Mouse (Mus musculus): ENCODE results near the gene Gcnt2. TPM values are rescaled to one million over a fixed set of nuclear protein-coding genes. Genes with fewer than 3 reads are reported as not detected.
A peak's percentile ranks its signal among the peaks of the same experiment; 100 is the strongest.

The Gcnt2 gene
- polyA plus RNA-seq, 1 experiment from 2014 or later, result 2.5 TPM

- Histone ChIP-seq H3K4me2 (ENCODE audit: low read depth, low read length) (no peak overlapping the region), H3K9me3 (ENCODE audit: low read length) (no peaks in the 10 kb centered on the region), H3K4me1 (ENCODE audit: insufficient read depth) (peaks cover 17% of the 10 kb centered on the region; the same call in 1 of the 2 replicates), H3K36me3 (replicated peaks; ENCODE audit: insufficient read depth, low read length) (no peaks in the 10 kb centered on the region), H3K27ac (ENCODE audit: low read depth) (no peak overlapping the region), H3K4me3 (ENCODE audit: low read depth, low read length) (no peak overlapping the region), H3K27me3 (ENCODE audit: insufficient read depth, low read length) (no peaks in the 10 kb centered on the region), H3K9ac (replicated peaks) (no peak overlapping the region)
- no peak for DNase-seq
- 74% methylated on average over 5 of the region's 5 CpGs for WGBS (ENCODE audit: insufficient replicate concordance)
- ATAC-seq, result no peak
- TF ChIP-seq EP300 (IDR thresholded peaks at IDR 0.05; ENCODE audit: low read depth) (no peak), CTCF (IDR thresholded peaks at IDR 0.05; ENCODE audit: low read depth) (no peak)
Observed at GRCm38 (mm10) chr13:40852791-40853190, 6.8 kb upstream of the Gcnt2 start.

- no peak for TF ChIP-seq EP300 (IDR thresholded peaks at IDR 0.05; ENCODE audit: low read depth)
- no peak for TF ChIP-seq CTCF (IDR thresholded peaks at IDR 0.05; ENCODE audit: low read depth)
- WGBS (ENCODE audit: insufficient replicate concordance), result 60% methylated on average over 4 of the region's 4 CpGs
- Histone ChIP-seq H3K27me3 (ENCODE audit: insufficient read depth, low read length) (no peaks in the 10 kb centered on the region), H3K36me3 (replicated peaks; ENCODE audit: insufficient read depth, low read length) (no peaks in the 10 kb centered on the region), H3K4me2 (ENCODE audit: low read depth, low read length) (peak overlapping the region; percentile 75), H3K4me1 (ENCODE audit: insufficient read depth) (peaks cover 20% of the 10 kb centered on the region), H3K27ac (ENCODE audit: low read depth) (peak overlapping the region; percentile 71; the same call in 1 of the 2 replicates), H3K4me3 (ENCODE audit: low read depth, low read length) (peak overlapping the region; percentile 47), H3K9ac (replicated peaks) (no peak overlapping the region), H3K9me3 (ENCODE audit: low read length) (no peaks in the 10 kb centered on the region)
- no peak for DNase-seq
- ATAC-seq, result no peak
Observed at GRCm38 (mm10) chr13:40853842-40854241, 5.7 kb upstream of the Gcnt2 start.

- Histone ChIP-seq H3K36me3 (replicated peaks; ENCODE audit: insufficient read depth, low read length) (no peaks in the 10 kb centered on the region), H3K27me3 (ENCODE audit: insufficient read depth, low read length) (no peaks in the 10 kb centered on the region), H3K4me2 (ENCODE audit: low read depth, low read length) (peak overlapping the region; percentile 75), H3K27ac (ENCODE audit: low read depth) (peak overlapping the region; percentile 71), H3K9me3 (ENCODE audit: low read length) (no peaks in the 10 kb centered on the region), H3K4me3 (ENCODE audit: low read depth, low read length) (peak overlapping the region; percentile 47), H3K9ac (replicated peaks) (peak overlapping the region; percentile 49), H3K4me1 (ENCODE audit: insufficient read depth) (peaks cover 24% of the 10 kb centered on the region)
- WGBS (ENCODE audit: insufficient replicate concordance), result 2% methylated on average over 13 of the region's 13 CpGs
- TF ChIP-seq EP300 (IDR thresholded peaks at IDR 0.05; ENCODE audit: low read depth) (no peak), CTCF (IDR thresholded peaks at IDR 0.05; ENCODE audit: low read depth) (no peak)
- peak; percentile 65 for ATAC-seq
- DNase-seq, result peak; percentile 39
Observed at GRCm38 (mm10) chr13:40854451-40855058, 5.0 kb upstream of the Gcnt2 start.

GRCm38 (mm10) chr13:40855266-40855665 is 4.3 kb upstream of the Gcnt2 start:
- peaks cover 25% of the 10 kb centered on the region for H3K4me1 ChIP-seq (ENCODE audit: insufficient read depth)
- H3K4me2 ChIP-seq (ENCODE audit: low read depth, low read length), result peak overlapping the region; percentile 75
- no peaks in the 10 kb centered on the region for H3K27me3 ChIP-seq (ENCODE audit: insufficient read depth, low read length)
- TF ChIP-seq CTCF (IDR thresholded peaks at IDR 0.05; ENCODE audit: low read depth) (no peak), EP300 (IDR thresholded peaks at IDR 0.05; ENCODE audit: low read depth) (no peak)
- ATAC-seq, result no peak
- no peak overlapping the region for H3K9ac ChIP-seq (replicated peaks)
- H3K4me3 ChIP-seq (ENCODE audit: low read depth, low read length), result no peak overlapping the region
- H3K9me3 ChIP-seq (ENCODE audit: low read length), result no peaks in the 10 kb centered on the region
- no peak for DNase-seq
- H3K36me3 ChIP-seq (replicated peaks; ENCODE audit: insufficient read depth, low read length), result no peaks in the 10 kb centered on the region
- WGBS (ENCODE audit: insufficient replicate concordance), result 67% methylated on average over 6 of the region's 6 CpGs
- H3K27ac ChIP-seq (ENCODE audit: low read depth), result peak overlapping the region; percentile 71

DNA sequence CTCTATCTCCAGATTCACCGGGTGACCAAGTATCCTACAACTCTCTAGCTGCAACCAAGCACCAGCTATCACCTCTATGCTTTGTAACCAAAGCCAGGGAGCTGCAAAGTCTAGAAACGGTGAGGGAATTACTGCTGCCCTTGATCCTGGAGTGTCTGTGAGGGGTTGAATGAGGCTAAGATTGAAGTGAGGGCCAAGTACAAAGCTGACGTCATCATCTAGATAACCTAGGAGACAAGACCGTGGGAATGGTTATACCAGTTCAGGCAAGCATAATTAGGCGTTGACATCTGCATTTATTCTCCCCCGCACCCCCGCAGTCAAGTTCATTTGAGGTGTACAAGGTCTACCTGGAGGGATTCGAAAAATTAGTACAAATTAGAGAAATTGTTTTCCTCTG is 2.8 kb upstream of the Gcnt2 start:
- DNase-seq, result no peak
- WGBS (ENCODE audit: insufficient replicate concordance), result 79% methylated on average over 8 of the region's 8 CpGs
- no peak overlapping the region for H3K27ac ChIP-seq (ENCODE audit: low read depth)
- no peak overlapping the region for H3K4me2 ChIP-seq (ENCODE audit: low read depth, low read length)
- H3K9me3 ChIP-seq (ENCODE audit: low read length), result no peaks in the 10 kb centered on the region
- H3K4me1 ChIP-seq (ENCODE audit: insufficient read depth), result peaks cover 25% of the 10 kb centered on the region
- no peak for TF ChIP-seq EP300 (IDR thresholded peaks at IDR 0.05; ENCODE audit: low read depth)
- TF ChIP-seq CTCF (IDR thresholded peaks at IDR 0.05; ENCODE audit: low read depth), result no peak
- H3K9ac ChIP-seq (replicated peaks), result no peak overlapping the region
- no peak overlapping the region for H3K4me3 ChIP-seq (ENCODE audit: low read depth, low read length)
- ATAC-seq, result no peak
- no peaks in the 10 kb centered on the region for H3K27me3 ChIP-seq (ENCODE audit: insufficient read depth, low read length)
- no peaks in the 10 kb centered on the region for H3K36me3 ChIP-seq (replicated peaks; ENCODE audit: insufficient read depth, low read length)

- DNase-seq (no peak), ATAC-seq (no peak)
- Histone ChIP-seq H3K36me3 (replicated peaks; ENCODE audit: insufficient read depth, low read length) (no peaks in the 10 kb centered on the region), H3K27me3 (ENCODE audit: insufficient read depth, low read length) (no peaks in the 10 kb centered on the region), H3K9me3 (ENCODE audit: low read length) (no peaks in the 10 kb centered on the region), H3K9ac (replicated peaks) (no peak overlapping the region), H3K4me3 (ENCODE audit: low read depth, low read length) (no peak overlapping the region), H3K4me1 (ENCODE audit: insufficient read depth) (peaks cover 25% of the 10 kb centered on the region), H3K4me2 (ENCODE audit: low read depth, low read length) (no peak overlapping the region), H3K27ac (ENCODE audit: low read depth) (no peak overlapping the region)
- WGBS (ENCODE audit: insufficient replicate concordance), result 47% methylated on average over 13 of the region's 13 CpGs
- TF ChIP-seq EP300 (IDR thresholded peaks at IDR 0.05; ENCODE audit: low read depth) (no peak), CTCF (IDR thresholded peaks at IDR 0.05; ENCODE audit: low read depth) (no peak)
Observed at GRCm38 (mm10) chr13:40857281-40857818, 2.2 kb upstream of the Gcnt2 start.

Data from liver, postnatal 0 days (tissue).